Mouse (Mus musculus) embryonic fibroblast, embryonic 13.5 days (primary cell): ENCODE data around the gene Nxpe4.

Experiments
- CTCF ChIP-seq: IDR thresholded peaks from 2 replicates; pipeline ENCODE4 v1.5.1; 2011; ENCODE audit warnings: mild to moderate bottlenecking, control low read depth, low read length, moderate library complexity, borderline replicate concordance; ENCODE audit not compliant: insufficient read depth
- POLR2A ChIP-seq: IDR thresholded peaks from 2 replicates; pipeline ENCODE4 v1.6.1; 2011; ENCODE audit warnings: low read depth, mild to moderate bottlenecking, control low read depth, low read length, moderate library complexity

- TF ChIP-seq CTCF (no peak), POLR2A (no peak)
Observed at GRCm38 (mm10) chr9:48329597-48329996, 167.8 kb downstream of the Nxpe4 start.
